Mouse (Mus musculus): ENCODE data around the gene Fgfr2.

DNA sequence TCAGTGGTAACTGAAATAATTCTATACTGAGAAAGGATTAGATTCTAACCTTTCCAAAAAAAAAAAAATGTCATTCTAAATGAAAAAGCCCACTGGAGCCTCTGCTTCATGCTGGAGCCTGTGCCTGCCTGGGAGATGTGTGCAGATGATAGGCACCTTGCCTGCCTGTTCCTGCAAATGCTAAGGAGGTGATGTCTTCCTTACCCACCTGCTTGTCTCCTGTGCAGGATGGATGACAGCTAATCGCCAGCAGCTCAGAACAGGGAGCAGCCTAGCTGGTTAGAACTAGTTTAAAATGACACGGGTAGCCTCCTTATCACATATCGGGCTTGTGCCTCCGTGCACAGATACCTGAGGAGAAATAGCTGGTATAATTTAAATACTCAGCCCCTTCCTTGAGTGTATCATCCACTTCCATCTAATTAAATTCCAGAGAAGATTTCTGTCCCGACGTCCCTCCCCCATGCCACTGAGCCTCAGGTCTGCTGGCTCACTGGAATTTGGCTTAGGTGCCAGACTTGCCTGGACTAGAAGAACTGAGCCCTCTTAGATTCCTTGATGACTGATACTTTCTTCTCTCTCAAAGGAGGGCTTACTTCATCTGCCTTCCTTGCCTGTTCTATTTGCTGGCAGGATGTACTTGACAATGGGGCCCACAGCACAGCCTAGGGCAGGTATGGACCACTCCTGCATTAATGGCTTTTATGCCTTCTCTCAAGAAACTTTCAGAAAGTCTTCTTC lies 2782.6 kb downstream of the Fgfr2 start:
- no peak for TF ChIP-seq CTCF (conservative IDR thresholded peaks at IDR 0.05; ENCODE audit: low read length)
- TF ChIP-seq POU5F1 (IDR thresholded peaks at IDR 0.05; ENCODE audit: borderline replicate concordance, low read length) = no peak
- TF ChIP-seq NANOG (IDR thresholded peaks at IDR 0.05; ENCODE audit: borderline replicate concordance, low read length) = no peak

Data from E14TG2a.4 (cell line).